Mouse (Mus musculus) bone marrow, adult 2 months (tissue): ENCODE data around the gene Szt2.

ENCODE experiments used
- CTCF ChIP-seq: fragments of 200-500 bp; IDR thresholded peaks from 2 replicates; pipeline ENCODE4 v1.5.1; 2011; ENCODE audit warnings: low read length, control low read depth; ENCODE audit not compliant: control insufficient read depth, insufficient read depth
- POLR2A ChIP-seq: fragments of 200-500 bp; IDR thresholded peaks from 2 replicates; pipeline ENCODE4 v1.6.1; 2011; ENCODE audit warnings: low read depth, mild to moderate bottlenecking, control low read depth, low read length, borderline replicate concordance; ENCODE audit not compliant: control insufficient read depth

DNA sequence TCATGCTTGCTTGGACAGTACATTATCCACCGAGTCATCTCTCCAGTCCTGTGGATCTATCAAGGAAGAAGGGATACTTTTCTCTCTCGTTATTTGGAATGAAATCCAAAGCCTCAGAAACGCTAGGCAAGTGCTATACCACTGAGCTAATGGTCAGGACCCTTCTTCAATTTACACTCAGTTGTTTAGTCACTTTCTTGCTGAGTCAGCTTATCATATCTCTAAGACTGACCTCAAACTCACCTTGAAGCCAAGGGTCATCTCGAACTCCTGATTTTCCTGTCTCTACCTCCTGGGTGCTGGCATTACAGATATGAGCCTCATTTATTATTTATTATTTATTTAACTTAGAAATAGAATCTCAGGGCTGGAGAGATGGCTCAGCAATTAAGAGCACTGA lies 92.4 kb downstream of the Szt2 start:
- no peak for TF ChIP-seq CTCF
- no peak for TF ChIP-seq POLR2A
